Mouse (Mus musculus) urinary bladder, adult 2 months (tissue): Measurements from ENCODE around the gene Eme2. TPM values are rescaled to one million over a fixed set of nuclear protein-coding genes. Genes with fewer than 3 reads are reported as not detected.
"Not testable (repeated sequence)": the region's sequence is repeated elsewhere in the genome, so short reads cannot be mapped to it uniquely, and the experiment has no call there.

Experiments
- DNase-seq: peaks from one replicate; pipeline ENCODE4 v3.0.0; 2022; ENCODE audit warnings: low spot score
- polyA plus RNA-seq: library from polyadenylated mRNA; depleted of rRNA; stranded (reverse); fragments of >200 nt; gene quantifications from 2 replicates; pipeline ENCODE4 v1.2.3, GENCODE M21; 2012; rRNA removed

Eme2 gene
- polyA plus RNA-seq: 34.7 and 40.0 TPM in 2 replicates

- peak; percentile 73 for DNase-seq
Measured at GRCm38 (mm10) chr17:24894995-24895547, at the start of gene Eme2, which contains the start of gene Mrps34. TSS of gene Eme2 (minus strand) at chr17:24895087. TSS of gene Mrps34 (plus strand) at chr17:24895116.

GRCm38 (mm10) chr17:24943589-24943988 lies 48.7 kb upstream of the Eme2 start:
- DNase-seq: not testable (repeated sequence)

GRCm38 (mm10) chr17:24943036-24943435 lies 48.1 kb upstream of the Eme2 start:
- DNase-seq: no peak

- DNase-seq: not testable (repeated sequence)
Measured at GRCm38 (mm10) chr17:24942453-24942852, 47.6 kb upstream of the Eme2 start.

- DNase-seq: no peak
Measured at GRCm38 (mm10) chr17:24937266-24937665, 42.4 kb upstream of the Eme2 start.

- DNase-seq: peak; percentile 91
Measured at GRCm38 (mm10) chr17:24936259-24937237, 41.7 kb upstream of the Eme2 start, which contains the start of gene Mapk8ip3. TSS of gene Mapk8ip3 (minus strand) at chr17:24936977.

- no peak for DNase-seq
Measured at GRCm38 (mm10) chr17:24935666-24936065, 40.8 kb upstream of the Eme2 start.

DNA sequence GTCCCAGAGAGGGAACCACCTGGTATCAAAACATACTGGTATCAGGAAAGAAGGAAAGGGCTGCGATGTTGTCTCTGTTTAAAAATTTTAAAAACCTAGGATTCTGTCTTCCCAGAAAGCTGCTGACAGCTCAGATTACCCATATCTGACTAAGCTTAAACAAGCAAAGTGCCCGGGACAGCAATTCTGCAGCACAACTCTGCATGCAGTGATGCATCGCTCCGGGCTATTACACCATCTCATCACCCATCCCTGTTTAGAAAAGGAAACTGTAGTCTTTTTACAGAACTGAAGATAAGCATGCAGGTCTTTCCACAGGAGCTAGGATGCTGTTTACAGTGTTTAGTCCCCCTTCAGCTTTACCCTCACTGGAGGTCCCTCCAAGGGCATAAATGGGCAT lies 40.0 kb upstream of the Eme2 start:
- no peak for DNase-seq

DNA sequence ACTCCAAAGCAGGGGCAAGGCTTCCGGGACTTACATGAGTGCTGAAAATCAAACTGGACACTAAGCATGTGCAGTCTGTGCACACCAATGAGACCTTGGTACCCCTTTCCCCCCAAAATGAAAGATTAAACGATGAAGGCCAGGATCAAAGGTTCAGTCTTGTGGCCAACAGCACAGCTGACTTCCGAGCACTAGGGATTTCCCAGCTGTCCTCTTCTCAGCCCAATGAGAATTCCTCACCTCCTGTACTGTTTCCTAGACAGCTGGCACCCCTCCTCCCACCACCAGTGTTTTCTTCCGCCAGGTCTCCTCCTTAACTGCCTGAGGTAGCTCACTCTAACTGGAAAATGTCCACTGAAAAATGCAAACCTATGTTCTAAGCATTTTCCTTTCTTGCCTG lies 38.3 kb upstream of the Eme2 start:
- no peak for DNase-seq

DNA sequence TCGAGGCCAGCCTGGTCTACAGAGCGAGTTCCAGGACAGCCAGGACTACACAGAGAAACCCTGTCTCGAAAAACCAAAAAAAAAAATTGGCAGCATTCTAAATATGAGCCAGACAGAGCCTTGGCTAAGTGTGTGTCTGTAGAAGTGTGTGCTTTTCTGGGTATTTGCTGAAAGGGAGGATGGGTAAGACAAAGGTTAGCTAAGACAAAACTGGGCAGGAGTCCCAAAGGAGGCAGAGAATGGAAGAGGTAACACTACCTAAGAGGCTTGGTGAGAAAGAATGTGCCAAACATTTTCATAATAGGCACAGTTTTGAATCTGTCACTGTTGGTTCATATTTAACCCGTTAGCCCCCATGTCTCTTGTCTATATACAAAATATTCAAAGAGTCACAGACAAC lies 37.5 kb upstream of the Eme2 start:
- no peak for DNase-seq

DNA sequence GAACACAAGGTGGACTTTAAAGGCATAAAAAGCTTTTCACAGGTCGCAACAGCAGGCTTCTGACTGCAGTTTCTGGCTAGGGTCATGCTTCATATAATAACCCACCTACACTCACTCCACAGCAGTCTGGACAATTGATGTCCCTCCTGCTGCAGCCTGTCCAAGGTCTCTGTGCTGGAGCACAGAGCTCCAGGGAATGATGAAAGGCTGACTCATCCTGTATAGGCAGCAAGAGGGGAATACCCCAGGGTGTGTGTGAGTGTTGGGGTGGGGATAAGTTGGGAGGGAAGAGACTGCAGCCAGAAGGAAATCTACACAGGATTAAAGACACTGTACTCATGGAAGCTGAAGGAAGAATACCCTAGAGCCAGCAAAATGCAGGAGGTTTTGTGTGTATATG lies 34.6 kb upstream of the Eme2 start:
- no peak for DNase-seq

GRCm38 (mm10) chr17:24923246-24923645 lies 28.4 kb upstream of the Eme2 start:
- DNase-seq: no peak

DNA sequence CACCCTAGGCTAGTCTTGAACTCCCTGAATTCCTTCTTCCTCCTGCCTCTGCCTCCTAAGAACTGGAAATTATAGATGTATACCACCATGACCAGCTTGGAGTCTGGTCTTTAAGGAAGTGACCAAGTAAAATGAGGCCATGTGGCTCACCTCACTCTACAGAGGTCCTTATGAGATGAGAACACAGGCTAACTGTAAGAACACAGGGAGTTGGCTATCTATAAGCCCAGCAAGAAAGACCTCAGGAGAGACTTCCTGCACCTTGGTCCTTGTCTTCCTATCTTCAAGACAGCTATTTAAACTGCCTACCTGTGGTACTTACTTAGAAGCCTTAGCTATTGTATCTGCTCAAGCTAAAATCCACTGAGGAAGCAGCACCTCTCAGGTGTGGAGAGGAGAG lies 19.1 kb upstream of the Eme2 start:
- no peak for DNase-seq

GRCm38 (mm10) chr17:24907591-24907990 lies 12.7 kb upstream of the Eme2 start:
- DNase-seq: no peak

- DNase-seq: no peak
Measured at GRCm38 (mm10) chr17:24903767-24904166, 8.9 kb upstream of the Eme2 start.

DNA sequence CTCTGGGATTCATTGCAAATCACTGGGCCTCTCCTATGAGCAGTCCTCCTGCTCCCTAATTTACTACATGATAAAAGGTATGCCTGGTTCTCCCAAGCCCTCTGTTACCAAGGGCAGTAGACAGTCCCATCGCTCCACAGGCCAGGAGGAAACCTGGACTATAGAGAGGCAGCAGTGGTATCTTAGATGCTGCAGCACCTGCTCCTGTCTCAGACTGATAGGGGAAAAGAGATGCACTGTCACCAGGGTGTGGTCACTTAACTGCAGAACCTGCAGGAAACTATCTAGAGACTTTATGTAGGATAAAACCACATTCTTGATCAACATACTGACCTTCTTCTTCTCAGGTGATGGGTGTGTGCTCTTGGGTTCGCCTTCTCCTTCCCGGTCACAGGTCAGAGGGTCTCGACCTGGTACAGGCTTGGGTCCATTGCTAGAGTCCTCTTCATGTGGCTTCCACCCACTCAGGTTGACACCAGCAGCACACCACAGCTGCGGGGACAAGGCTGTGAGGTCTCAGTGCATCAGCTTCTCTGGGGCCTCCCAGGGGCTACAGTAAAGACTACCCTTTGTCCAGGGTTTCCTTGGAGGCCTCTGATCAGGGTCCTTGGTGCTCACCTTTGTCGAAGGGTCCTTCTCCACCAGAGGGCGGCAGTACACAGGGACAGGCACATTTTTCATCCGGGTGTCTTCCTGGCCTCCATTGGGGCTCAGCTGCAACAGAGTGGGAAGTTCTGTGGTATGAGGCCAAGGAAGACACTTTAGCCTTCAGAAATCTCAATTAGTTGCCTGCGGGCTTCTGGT lies 8.0 kb upstream of the Eme2 start:
- no peak for DNase-seq

DNA sequence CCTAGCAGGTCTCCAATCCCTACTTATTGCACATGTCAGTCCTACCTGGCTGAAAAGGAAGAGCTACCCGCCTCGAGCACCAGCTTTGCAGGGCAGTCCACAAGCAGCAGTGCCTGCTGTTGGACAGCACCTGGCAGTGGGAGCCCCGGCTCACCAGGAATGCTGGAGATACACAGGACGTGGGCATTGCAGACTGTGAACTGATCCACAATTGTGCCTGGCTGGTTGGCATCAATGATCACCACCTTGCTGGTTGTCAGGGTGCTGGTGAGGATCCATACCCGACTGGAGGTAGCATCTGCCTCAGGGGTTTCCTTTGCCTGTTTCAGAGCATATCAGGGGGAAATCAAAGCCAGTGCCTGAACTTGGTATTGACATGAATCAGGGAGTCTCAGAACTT lies 7.2 kb upstream of the Eme2 start:
- DNase-seq: no peak

- DNase-seq: no peak
Measured at GRCm38 (mm10) chr17:24900014-24900413, 5.1 kb upstream of the Eme2 start.

DNA sequence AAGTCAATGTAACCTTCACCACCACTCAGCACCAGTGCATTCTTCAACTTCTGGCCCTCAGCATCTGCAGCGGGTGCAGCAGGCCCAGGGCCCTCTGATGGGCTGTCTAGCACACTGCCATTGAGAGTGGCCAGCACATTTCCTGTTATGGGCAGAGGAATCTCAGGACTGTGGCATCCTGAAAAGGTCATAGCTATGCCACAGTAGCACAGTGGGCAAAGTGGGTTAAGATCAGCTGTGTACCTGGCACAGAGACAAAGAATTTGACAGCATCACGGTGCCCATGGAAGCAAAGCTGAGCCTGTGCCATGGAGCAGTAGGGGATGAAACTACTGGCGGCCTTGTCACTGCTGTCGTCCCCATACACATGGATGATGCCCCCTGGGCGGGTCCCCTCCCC lies 4.3 kb upstream of the Eme2 start:
- no peak for DNase-seq

DNA sequence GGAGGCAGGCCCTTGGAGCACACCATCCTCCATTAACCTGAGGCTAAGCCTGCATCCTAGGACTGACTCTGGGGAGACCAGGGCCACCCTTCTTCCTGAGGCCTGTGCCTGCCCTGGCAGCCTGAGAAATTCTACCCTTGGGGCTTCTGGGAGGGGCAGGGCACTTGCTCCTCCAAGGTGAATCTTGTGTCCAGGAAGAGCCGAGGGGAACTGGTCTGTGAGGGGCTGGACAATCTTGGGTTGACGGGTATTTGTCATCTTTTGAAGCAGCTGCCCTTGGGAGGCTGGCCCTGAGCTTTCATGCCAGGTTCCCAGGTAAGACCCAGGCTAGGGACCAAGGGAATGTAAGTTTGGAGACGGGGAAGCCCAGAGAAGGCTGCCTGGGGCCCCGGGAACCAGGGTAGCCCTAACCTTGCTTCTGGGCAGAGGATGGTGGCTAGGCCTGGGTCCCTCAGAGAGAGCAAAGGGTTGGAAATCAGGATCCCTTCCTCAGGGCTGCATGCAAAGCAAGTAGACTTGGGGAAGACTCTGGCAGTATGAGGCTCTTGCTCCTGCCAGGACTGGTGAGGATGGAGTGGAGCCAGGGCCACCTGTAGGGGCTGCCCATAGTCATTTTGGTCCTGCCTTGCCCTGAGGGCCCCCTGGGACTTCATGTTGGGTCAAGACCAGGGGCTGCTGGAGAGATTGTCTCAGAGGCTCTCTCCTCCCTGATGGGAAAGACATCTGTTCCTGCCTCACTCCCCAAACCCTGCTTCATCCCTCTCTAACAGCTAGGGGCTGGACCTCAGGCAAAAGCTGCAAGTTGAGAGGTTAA lies 3.4 kb upstream of the Eme2 start:
- DNase-seq: no peak

- DNase-seq: no peak
Measured at GRCm38 (mm10) chr17:24897600-24897999, 2.7 kb upstream of the Eme2 start.

- no peak for DNase-seq
Measured at GRCm38 (mm10) chr17:24896993-24897269, 2.0 kb upstream of the Eme2 start.
